7 mouse cellular contexts compared by ENCODE assay signal in the genomic region with DNA sequence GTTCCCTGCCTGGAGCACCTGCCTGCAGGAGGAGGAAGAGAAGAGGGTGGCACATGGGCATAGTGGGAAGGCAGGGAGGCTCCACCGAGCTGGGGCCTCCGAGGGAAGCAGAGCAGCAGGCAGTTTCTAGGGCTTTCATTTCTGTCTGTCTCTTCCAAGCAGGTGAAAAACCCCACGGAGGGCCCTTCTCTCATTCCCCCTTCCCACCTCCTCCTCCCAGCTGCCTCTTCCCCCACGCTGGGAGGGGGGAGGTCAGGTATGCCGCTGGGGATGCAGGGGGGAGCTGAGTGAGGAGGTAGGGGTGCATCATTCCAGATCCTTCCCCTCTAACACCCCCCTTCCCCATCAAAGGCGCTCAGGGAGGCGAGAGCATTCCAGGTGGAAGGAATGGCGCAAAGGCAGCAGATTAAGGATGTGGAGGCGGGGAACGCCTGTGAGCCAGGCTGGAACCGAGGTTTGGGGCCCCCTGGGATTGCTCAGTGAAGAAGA. TPM values are rescaled to one million over a fixed set of nuclear protein-coding genes. Genes with fewer than 3 reads are reported as not detected.
DNase-seq lines count a peak whose midpoint lies in the region; ATAC-seq lines count a peak whose summit lies in the region.

No protein-coding gene starts in this region.

- peaks cover 50% of the 10 kb centered on the region for H3K4me1 ChIP-seq in forebrain, embryonic 10.5 days
- peaks cover 15% of the 10 kb centered on the region for H3K4me1 ChIP-seq in hindbrain, embryonic 16.5 days (ENCODE audit: control insufficient read depth, insufficient read depth, low read depth, low read length)

- peak; percentile 44 to 50 for DNase-seq in left cerebral cortex, postnatal 14 days (ENCODE audit: low spot score in 2 of 2)
- DNase-seq in left cerebral cortex, postnatal 4 days, result no peak
- no peak for DNase-seq in forebrain, embryonic 10.5 days (ENCODE audit: extremely low spot score, low spot score)
- DNase-seq in right cerebral cortex, postnatal 25 days, result peak; percentile 53
- DNase-seq in urinary bladder, adult 18-20 months (ENCODE audit: low spot score in 2 of 2), result no peak

- peak overlapping the region; percentile 78 for H3K27ac ChIP-seq in forebrain, embryonic 10.5 days
- peak overlapping the region; percentile 55; the same call in 1 of the 2 replicates for H3K27ac ChIP-seq in hindbrain, embryonic 16.5 days (ENCODE audit: low read depth, low read length)

- no peak overlapping the region for H3K4me2 ChIP-seq in hindbrain, embryonic 16.5 days (ENCODE audit: low read length)

- 9% methylated on average over 11 of the region's 11 CpGs for WGBS in forebrain, embryonic 10.5 days
- 16% methylated on average over 10 of the region's 11 CpGs for WGBS in hindbrain, embryonic 16.5 days

- intact Hi-C loops in left cerebral cortex, postnatal 14 days (cut with DNase I), result no loop called here
- intact Hi-C loops in left cerebral cortex, postnatal 4 days (cut with DNase I), result no loop called here

- no peaks in the 10 kb centered on the region for H3K36me3 ChIP-seq in forebrain, embryonic 10.5 days (replicated peaks)
- no peaks in the 10 kb centered on the region for H3K36me3 ChIP-seq in hindbrain, embryonic 16.5 days (ENCODE audit: control insufficient read depth, insufficient read depth, low read length)

- H3K4me3 ChIP-seq in forebrain, embryonic 10.5 days, result peak overlapping the region; percentile 20; the same call in 1 of the 2 replicates
- no peak overlapping the region for H3K4me3 ChIP-seq in hindbrain, embryonic 16.5 days (ENCODE audit: low read length)

- H3K9me3 ChIP-seq in forebrain, embryonic 10.5 days, result 0 out of 2 replicates have a peak, but pooled peaks cover 4% of the 10 kb centered on the region
- no peaks in the 10 kb centered on the region for H3K9me3 ChIP-seq in hindbrain, embryonic 16.5 days (ENCODE audit: control insufficient read depth, low read length)

- H3K9ac ChIP-seq in hindbrain, embryonic 16.5 days (ENCODE audit: low read depth, low read length), result peak overlapping the region; percentile 24; the same call in 1 of the 2 replicates

- no peaks in the 10 kb centered on the region for H3K27me3 ChIP-seq in forebrain, embryonic 10.5 days (ENCODE audit: poor library complexity, severe bottlenecking)
- no peaks in the 10 kb centered on the region for H3K27me3 ChIP-seq in hindbrain, embryonic 16.5 days (replicated peaks; ENCODE audit: control insufficient read depth, insufficient read depth, low read length)

- no peak for ATAC-seq in hindbrain, embryonic 16.5 days
- ATAC-seq in inflammation-experienced regulatory T-cells, adult 6 months, result no peak

RNA-seq across cellular contexts. Expression of gene Wasf2, which starts 9.4 kb away (rescaled TPM):
- 10 to 100 TPM; 27.3 to 34.8 TPM for total RNA-seq in left cerebral cortex, postnatal 14 days (2021)
- 10 to 100 TPM; 34.0 to 35.7 TPM for total RNA-seq in left cerebral cortex, postnatal 4 days (2021)
- 47.4 and 49.1 TPM in 2 replicates for polyA plus RNA-seq in forebrain, embryonic 10.5 days (2016; fragmentation: Nextera tagmentation; extraction: Ambion mirVana)
- polyA plus RNA-seq in hindbrain, embryonic 16.5 days (2015; fragmentation: Nextera tagmentation; extraction: Ambion mirVana), result 22.7 and 23.2 TPM in 2 replicates
- 100 to 1,000 TPM in 1 of 3 experiments, 10 to 100 TPM in 2; 70.4 to 110 (median 79.7) TPM for polyA plus RNA-seq in inflammation-experienced regulatory T-cells, adult 6 months (2017; shearing (Covaris generic))

Comparison
In these comparisons a context has a peak if more than half of its experiments do, and no peak if none do; other contexts are left out.
1. DNase-seq: peak in left cerebral cortex, postnatal 14 days (2 of 2) and right cerebral cortex, postnatal 25 days (single experiment); none in left cerebral cortex, postnatal 4 days (single experiment), forebrain, embryonic 10.5 days (single experiment) and urinary bladder, adult 18-20 months (0 of 2).